Mouse (Mus musculus) gastrocnemius, postnatal 4 days (tissue): Measurements from ENCODE around the gene Lingo3. TPM values are rescaled to one million over a fixed set of nuclear protein-coding genes. Genes with fewer than 3 reads are reported as not detected.

Experiments
- DNase-seq, 2 experiments: peaks; one replicate each; pipeline ENCODE4 v3.0.0; 2021 to 2022; ENCODE audit warnings: low spot score in 2 of 2, mixed read lengths in 2 of 2
- long read RNA-seq, 2 experiments: library from polyadenylated mRNA; stranded (forward); transcript quantifications; one replicate each; pipeline ENCODE4 v2.0.0; 2021
- total RNA-seq, 2 experiments: library from RNA; stranded (reverse); gene quantifications; 2 replicates each; pipeline ENCODE4 v1.2.3; 2021

The Lingo3 gene
- total RNA-seq, result 10 to 100 TPM; 21.5 to 22.1 TPM
- long read RNA-seq, experiment 1, transcript Lingo3-201 (2 exons, 3,439 nt), result major isoform, 72 of 79 reads
- long read RNA-seq, experiment 1, partial matches to known transcripts, result 1 of 79 reads
- long read RNA-seq, experiment 1, other reads (novel, unspliced or antisense), result 5 of 79 reads
- long read RNA-seq, experiment 2, transcript Lingo3-201 (2 exons, 3,439 nt), result major isoform, 90 of 103 reads
- long read RNA-seq, experiment 2, partial matches to known transcripts, result 0 of 103 reads
- long read RNA-seq, experiment 2, other reads (novel, unspliced or antisense), result 12 of 103 reads

DNA sequence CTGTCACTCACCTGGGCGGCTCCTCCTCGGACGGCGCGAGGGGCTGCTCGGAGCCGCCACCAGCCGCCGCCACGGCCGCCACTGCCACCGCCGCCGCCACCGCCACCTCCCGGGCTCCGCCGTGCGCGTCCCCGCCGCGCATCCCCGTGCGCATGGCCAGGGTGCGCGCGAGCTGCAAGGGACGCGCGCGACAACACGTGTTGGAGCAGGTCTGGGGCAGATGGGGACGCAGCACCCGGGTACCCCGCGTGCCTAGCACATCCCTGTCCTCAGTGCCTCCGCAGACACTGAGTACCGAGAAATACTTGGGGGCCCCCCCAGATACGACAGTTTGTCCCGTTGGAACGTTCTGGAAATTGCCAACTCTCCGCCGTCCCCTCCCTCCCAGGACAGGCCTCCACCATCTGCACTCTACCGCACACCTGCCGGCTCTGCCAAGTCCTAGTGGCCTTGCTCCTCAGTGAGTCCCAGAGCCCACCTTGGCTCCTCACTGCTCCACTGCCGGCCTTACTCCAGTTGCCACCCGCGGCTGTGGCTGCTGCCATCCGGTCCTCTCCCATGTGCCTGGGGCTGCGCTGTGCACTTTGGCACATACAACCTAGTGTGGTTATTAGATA, at the start of gene Lingo3:
TSS of gene Lingo3 (minus strand) at position 109 of the 617 bp plus-strand sequence.
- DNase-seq, result no peak

GRCm38 (mm10) chr10:80887181-80887580, 43.3 kb upstream of the Lingo3 start:
- no peak for DNase-seq

DNA sequence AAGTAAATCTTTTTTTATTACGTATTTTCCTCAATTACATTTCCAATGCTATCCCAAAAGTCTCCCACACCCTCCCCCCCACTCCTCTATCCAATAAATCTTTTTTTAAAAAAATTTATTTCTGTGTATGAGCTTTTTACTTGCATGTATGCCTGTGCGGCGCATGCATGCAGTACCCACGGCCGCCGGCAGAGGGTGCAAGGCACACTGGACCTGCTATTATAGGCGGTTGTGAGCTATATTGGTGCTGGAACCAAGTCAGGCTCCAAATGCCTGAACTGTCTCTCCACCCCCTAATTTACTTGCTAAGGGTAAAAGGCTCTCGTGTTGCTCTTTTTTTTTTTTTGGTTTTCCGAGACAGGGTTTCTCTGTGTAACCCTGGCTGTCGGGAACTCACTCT, 37.5 kb upstream of the Lingo3 start:
- DNase-seq, result peak; percentile 68 to 69

DNA sequence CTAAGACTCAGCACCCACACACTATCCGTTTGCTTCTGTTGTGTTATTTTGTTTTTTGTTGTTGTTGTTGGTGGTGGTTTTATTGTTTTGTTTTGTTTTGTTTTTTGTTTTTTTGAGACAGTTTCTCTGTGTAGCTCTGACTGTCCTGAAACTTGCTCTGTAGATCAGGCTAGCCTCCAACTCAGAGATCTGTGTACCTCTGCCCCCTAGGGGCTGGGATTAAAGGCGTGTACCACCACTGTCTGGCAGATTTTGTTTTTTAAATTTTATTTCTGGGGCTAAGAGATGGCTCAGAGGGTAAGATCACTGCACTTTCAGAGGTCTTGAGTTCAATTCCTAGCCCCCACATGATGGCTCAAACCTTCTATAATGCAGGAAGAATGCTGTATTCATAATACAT, 37.1 kb upstream of the Lingo3 start:
- no peak for DNase-seq

- peak in 1 of 2 experiments; percentile 63 for DNase-seq
Measured at GRCm38 (mm10) chr10:80880131-80880641, 36.3 kb upstream of the Lingo3 start.

DNA sequence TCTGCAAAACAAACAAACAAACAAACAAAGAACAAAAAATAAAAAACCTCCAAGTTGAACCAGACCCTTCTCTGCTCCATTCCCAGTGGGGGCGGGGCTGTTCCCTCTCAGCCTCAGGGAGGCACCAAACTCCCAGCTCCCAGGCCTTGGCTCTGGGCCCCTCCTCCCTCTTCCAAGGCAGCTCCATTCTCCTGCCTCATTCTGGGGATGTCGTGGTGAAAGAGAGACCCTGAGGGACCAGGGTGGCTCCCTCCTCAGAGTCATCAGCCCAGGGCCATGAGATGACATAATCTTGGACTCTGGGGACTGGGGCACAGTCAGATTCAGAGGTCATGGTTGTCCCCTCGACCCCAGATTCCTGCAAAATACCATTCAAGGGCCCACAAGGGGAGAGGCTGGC, 32.8 kb upstream of the Lingo3 start:
- no peak for DNase-seq

GRCm38 (mm10) chr10:80876028-80876427, 32.2 kb upstream of the Lingo3 start:
- no peak for DNase-seq

DNA sequence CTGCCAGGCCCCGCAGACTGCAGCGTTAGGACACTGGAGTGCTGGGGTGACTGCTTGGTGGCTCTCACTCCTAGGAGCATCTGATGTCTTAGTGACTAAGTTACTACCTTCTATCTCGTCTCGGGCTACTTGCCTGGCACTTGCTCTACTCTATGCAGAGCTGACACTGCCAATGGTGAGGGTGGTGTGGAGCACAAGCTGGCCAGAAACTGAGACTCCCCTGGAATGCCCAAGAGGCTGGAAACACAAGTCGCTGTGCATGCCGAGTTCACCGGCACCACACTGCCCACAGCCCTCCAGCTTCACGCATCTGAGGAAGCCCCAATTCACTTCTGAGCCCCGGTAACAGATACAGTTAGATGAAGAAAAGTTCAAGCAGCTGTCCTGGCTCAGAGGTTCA, 30.2 kb upstream of the Lingo3 start:
- no peak for DNase-seq

DNA sequence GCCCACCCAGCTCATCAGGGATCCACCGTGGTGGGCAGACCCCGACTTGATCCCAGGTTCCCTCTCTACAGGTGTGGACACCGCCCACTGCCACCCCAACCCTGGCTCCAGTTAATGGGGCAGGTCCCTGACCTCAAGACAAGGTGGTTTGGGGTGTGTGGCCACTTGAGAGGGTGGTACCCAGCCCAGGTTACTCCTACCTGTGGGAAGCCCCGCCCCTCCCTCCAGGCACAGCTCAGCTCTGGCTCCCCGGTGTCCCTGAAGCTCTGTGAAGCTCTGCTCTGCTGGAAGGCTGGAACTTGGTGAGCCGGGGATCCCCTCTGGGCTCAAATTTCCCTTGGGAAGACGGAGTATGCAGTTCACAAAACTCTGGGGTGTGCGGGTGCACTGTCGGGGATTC, 27.7 kb upstream of the Lingo3 start, which contains the start of gene Tmprss9:
TSS of gene Tmprss9 (plus strand) at position 268 of the 400 bp plus-strand sequence.
- DNase-seq, result no peak

- no peak for DNase-seq
Measured at GRCm38 (mm10) chr10:80870993-80871392, 27.2 kb upstream of the Lingo3 start.

GRCm38 (mm10) chr10:80864446-80864845, 20.6 kb upstream of the Lingo3 start:
- DNase-seq, result no peak

- no peak for DNase-seq
Measured at GRCm38 (mm10) chr10:80862305-80862704, 18.5 kb upstream of the Lingo3 start.

- DNase-seq, result no peak
Measured at GRCm38 (mm10) chr10:80858350-80858935, 14.6 kb upstream of the Lingo3 start.

- no peak for DNase-seq
Measured at GRCm38 (mm10) chr10:80857848-80858247, 14.0 kb upstream of the Lingo3 start.

GRCm38 (mm10) chr10:80857386-80857785, 13.5 kb upstream of the Lingo3 start:
- DNase-seq, result no peak

DNA sequence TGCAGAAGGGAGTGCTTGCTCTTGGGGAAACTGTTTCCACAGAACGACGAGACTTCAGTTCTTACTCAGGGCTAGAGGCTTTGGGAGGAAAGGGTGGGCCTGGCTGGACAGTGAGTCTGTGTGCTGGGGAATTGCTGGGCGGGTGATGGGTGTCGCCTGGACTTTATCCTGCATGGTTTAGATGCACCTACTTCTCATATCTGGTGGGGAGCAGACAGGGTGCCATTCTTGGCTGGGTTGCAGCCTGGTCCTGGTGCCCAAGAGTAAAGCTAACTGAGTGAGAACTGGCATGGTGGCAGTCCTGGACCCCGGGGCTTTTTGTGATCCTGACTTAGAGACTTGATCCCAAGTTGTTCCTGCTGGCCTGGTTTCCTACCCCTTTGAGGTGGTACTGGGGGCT, 13.1 kb upstream of the Lingo3 start:
- DNase-seq, result no peak

- DNase-seq, result no peak
Measured at GRCm38 (mm10) chr10:80856267-80856666, 12.4 kb upstream of the Lingo3 start.

GRCm38 (mm10) chr10:80855749-80856073, 11.9 kb upstream of the Lingo3 start:
- no peak for DNase-seq

DNA sequence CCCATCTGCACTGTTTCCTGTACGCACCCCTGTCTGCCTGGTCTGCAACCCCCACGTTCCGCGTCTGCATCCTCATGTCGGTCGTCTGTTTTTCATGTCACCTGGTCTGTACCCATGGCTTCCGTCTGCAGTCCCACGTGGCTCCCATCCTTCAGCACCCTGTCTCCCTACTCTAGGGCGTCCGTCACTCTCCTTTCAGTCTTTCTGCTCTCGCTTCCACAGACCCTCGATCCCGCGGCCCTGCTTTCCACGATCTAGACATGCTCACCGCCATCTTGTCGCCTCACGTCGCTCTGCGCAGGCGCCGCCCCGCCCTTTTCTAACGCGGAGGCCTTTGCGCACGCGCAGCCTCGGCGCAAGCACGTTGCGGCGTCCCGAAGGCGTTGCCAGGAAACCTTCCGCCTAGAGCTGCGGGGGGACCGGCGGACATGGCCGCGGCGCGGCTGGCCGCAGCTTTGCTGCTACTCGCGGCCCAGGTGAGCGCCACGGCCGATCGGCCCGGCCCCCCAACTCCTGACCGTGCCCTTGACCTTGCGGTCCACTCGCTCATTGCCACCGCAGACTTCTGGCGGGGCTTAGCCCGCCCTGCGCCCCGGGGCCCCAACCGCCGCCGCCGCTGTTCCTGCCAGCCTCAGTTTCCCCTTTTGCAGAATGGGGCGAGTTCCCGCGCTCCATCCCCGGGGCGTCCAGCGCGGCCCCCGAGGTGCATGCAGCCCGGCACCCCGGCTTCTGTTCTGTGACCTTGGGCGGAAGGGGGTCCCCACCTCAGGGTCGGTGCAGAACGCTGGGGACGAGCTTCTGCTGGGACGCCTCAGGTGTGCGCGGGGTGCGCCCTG, 11.3 kb upstream of the Lingo3 start, which contains the start of the genes Lsm7 and Sppl2b:
TSS of gene Lsm7 (minus strand) at position 297 of the 836 bp plus-strand sequence.
TSS of gene Sppl2b (plus strand) at position 363 of the 836 bp plus-strand sequence.
- DNase-seq, result peak; percentile 98 to 99

DNA sequence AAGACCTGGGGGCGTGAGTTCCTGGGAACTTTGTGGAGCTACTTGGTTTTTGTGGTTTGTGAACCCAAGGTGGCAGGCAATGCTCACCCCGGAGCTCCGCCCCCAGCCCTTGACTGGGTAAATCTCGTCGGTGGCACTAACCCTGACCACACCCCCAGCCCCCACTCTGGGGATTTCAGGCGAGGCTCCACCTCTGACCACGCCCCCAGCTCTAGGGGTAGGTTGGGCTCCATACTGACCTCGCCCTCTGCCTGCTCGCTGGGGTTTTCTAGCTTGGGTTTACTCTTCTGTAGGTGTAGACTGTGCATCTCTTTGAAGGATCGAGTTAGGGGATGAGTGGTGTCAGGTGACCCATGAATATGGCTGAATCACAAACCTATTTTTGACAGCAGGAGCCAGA, 4.7 kb upstream of the Lingo3 start:
- DNase-seq, result peak in 1 of 2 experiments; percentile 40

DNA sequence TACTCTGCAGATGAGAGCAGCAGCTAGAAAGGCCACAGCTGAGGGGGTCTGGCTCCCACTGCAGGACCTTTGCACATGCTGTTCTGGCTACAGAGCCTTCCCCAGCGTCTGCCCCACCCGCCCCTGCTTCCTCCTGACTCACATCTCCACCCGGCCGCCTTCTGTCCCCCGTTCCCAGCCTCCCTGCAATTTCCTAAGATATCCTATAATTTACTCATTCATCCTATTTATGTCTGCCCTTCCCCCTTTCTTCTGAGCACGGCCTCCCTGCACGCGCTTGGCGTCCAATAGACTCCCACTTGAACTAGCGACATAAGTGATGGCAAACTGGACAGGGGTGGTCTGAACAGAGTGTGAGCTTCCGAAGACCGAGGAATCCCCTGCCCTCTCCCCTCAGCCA, 1.9 kb upstream of the Lingo3 start:
- no peak for DNase-seq
